Mouse (Mus musculus) liver, embryonic 13.5 days (tissue): ENCODE measurements around the gene Magi2. TPM values are rescaled to one million over a fixed set of nuclear protein-coding genes. Genes with fewer than 3 reads are reported as not detected.

Experiments
- ATAC-seq: fragments of 200-750 bp; cut with Nextera tagmentation; 2 replicates; pipeline ENCODE4 v1.8.0; 2017; ENCODE audit warnings: low read depth, mild to moderate bottlenecking, moderate number of reproducible peaks, moderate library complexity
- DNase-seq: peaks from one replicate; pipeline ENCODE4 v3.0.0; 2022
- H3K27ac ChIP-seq: fragments of 300-500 bp; sonication (generic); 2 replicates; pipeline ENCODE4 v1.5.1; 2015; ENCODE audit warnings: moderate library complexity, mild to moderate bottlenecking, inconsistent platforms
- H3K27me3 ChIP-seq: fragments of 300-500 bp; sonication (generic); 2 replicates; pipeline ENCODE4 v1.6.1; 2015; ENCODE audit warnings: mild to moderate bottlenecking, inconsistent platforms
- H3K36me3 ChIP-seq: fragments of 300-500 bp; sonication (generic); 2 replicates; pipeline ENCODE4 v1.6.1; 2015; ENCODE audit warnings: mild to moderate bottlenecking, inconsistent platforms
- H3K4me1 ChIP-seq: fragments of 300-500 bp; sonication (generic); replicated peaks from 2 replicates; pipeline ENCODE4 v1.6.1; 2015; ENCODE audit warnings: inconsistent platforms
- H3K4me2 ChIP-seq: fragments of 300-500 bp; sonication (generic); 2 replicates; pipeline ENCODE4 v1.6.1; 2015; ENCODE audit warnings: inconsistent platforms, mild to moderate bottlenecking, moderate library complexity
- H3K4me3 ChIP-seq: fragments of 300-500 bp; sonication (generic); replicated peaks from 2 replicates; pipeline ENCODE4 v1.5.1; 2015; ENCODE audit warnings: mild to moderate bottlenecking, inconsistent platforms
- H3K9ac ChIP-seq: fragments of 300-500 bp; sonication (generic); 2 replicates; pipeline ENCODE4 v1.6.1; 2015; ENCODE audit warnings: mild to moderate bottlenecking, inconsistent platforms
- H3K9me3 ChIP-seq: fragments of 300-500 bp; sonication (generic); replicated peaks from 2 replicates; pipeline ENCODE4 v1.6.1; 2016; ENCODE audit warnings: inconsistent platforms
- WGBS: fragments of 180-500 bp; shearing (Covaris S2); methylation state at CpG from one replicate; pipeline ENCODE4 v1.1.7; 2015; ENCODE audit not compliant: insufficient replicate concordance; 5-methylcytosine and 5-hydroxymethylcytosine counted together
- polyA plus RNA-seq: library from polyadenylated mRNA; unstranded; fragments of >200 nt; fragmentation: Nextera tagmentation; extraction: Ambion mirVana; gene quantifications from 2 replicates; pipeline ENCODE4 v1.2.1, GENCODE M21; 2015

Magi2 gene
- polyA plus RNA-seq, 1 experiment from 2014 or later = 0.28 TPM

GRCm38 (mm10) chr5:20580619-20581018, 1353.8 kb downstream of the Magi2 start:
- H3K4me2 ChIP-seq = no peak overlapping the region
- H3K9me3 ChIP-seq = no peaks in the 10 kb centered on the region
- H3K4me1 ChIP-seq = no peaks in the 10 kb centered on the region
- 58% methylated on average over 4 of the region's 4 CpGs for WGBS
- DNase-seq = no peak
- H3K4me3 ChIP-seq = no peak overlapping the region
- H3K27me3 ChIP-seq = 0 out of 2 replicates have a peak, but pooled peaks cover 3% of the 10 kb centered on the region
- H3K36me3 ChIP-seq = no peaks in the 10 kb centered on the region
- ATAC-seq = no peak
- no peak overlapping the region for H3K9ac ChIP-seq
- no peak overlapping the region for H3K27ac ChIP-seq

- Histone ChIP-seq H3K4me2 (no peak overlapping the region), H3K27me3 (0 out of 2 replicates have a peak, but pooled peaks cover 3% of the 10 kb centered on the region), H3K36me3 (no peaks in the 10 kb centered on the region), H3K9me3 (no peaks in the 10 kb centered on the region), H3K9ac (no peak overlapping the region), H3K4me1 (no peaks in the 10 kb centered on the region), H3K27ac (no peak overlapping the region), H3K4me3 (no peak overlapping the region)
- 59% methylated on average over 10 of the region's 10 CpGs for WGBS
- DNase-seq (no peak), ATAC-seq (no peak)
These were observed 1356.2 kb downstream of the Magi2 start for GRCm38 (mm10) chr5:20582995-20583435.

GRCm38 (mm10) chr5:20583639-20584038, 1356.8 kb downstream of the Magi2 start:
- ATAC-seq (no peak), DNase-seq (no peak)
- H3K9me3 ChIP-seq = no peaks in the 10 kb centered on the region
- H3K4me3 ChIP-seq = no peak overlapping the region
- H3K27me3 ChIP-seq = 0 out of 2 replicates have a peak, but pooled peaks cover 3% of the 10 kb centered on the region
- WGBS = 60% methylated on average over 3 of the region's 3 CpGs
- no peak overlapping the region for H3K27ac ChIP-seq
- H3K36me3 ChIP-seq = no peaks in the 10 kb centered on the region
- no peaks in the 10 kb centered on the region for H3K4me1 ChIP-seq
- H3K9ac ChIP-seq = no peak overlapping the region
- no peak overlapping the region for H3K4me2 ChIP-seq

GRCm38 (mm10) chr5:20584769-20585168, 1357.9 kb downstream of the Magi2 start:
- Histone ChIP-seq H3K27ac (no peak overlapping the region), H3K27me3 (no peaks in the 10 kb centered on the region), H3K9ac (no peak overlapping the region), H3K4me3 (no peak overlapping the region), H3K9me3 (no peaks in the 10 kb centered on the region), H3K36me3 (no peaks in the 10 kb centered on the region), H3K4me1 (no peaks in the 10 kb centered on the region), H3K4me2 (no peak overlapping the region)
- no peak for ATAC-seq
- WGBS = 70% methylated on average over 3 of the region's 3 CpGs
- no peak for DNase-seq

GRCm38 (mm10) chr5:20589731-20590130, 1362.9 kb downstream of the Magi2 start:
- H3K27ac ChIP-seq = no peak overlapping the region
- H3K4me1 ChIP-seq = no peaks in the 10 kb centered on the region
- 49% methylated on average over 3 of the region's 3 CpGs for WGBS
- no peak for DNase-seq
- no peaks in the 10 kb centered on the region for H3K36me3 ChIP-seq
- no peak overlapping the region for H3K9ac ChIP-seq
- no peak for ATAC-seq
- no peak overlapping the region for H3K4me2 ChIP-seq
- no peaks in the 10 kb centered on the region for H3K27me3 ChIP-seq
- H3K4me3 ChIP-seq = no peak overlapping the region
- no peaks in the 10 kb centered on the region for H3K9me3 ChIP-seq

GRCm38 (mm10) chr5:20598196-20598595, 1371.4 kb downstream of the Magi2 start:
- ATAC-seq (no peak), DNase-seq (no peak)
- Histone ChIP-seq H3K36me3 (no peaks in the 10 kb centered on the region), H3K4me2 (no peak overlapping the region), H3K4me3 (no peak overlapping the region), H3K27ac (no peak overlapping the region), H3K9me3 (no peaks in the 10 kb centered on the region), H3K9ac (no peak overlapping the region), H3K4me1 (no peaks in the 10 kb centered on the region), H3K27me3 (no peaks in the 10 kb centered on the region)
- WGBS = 61% methylated on average over 3 of the region's 3 CpGs

GRCm38 (mm10) chr5:20603756-20604469, 1377.1 kb downstream of the Magi2 start:
- DNase-seq (no peak), ATAC-seq (no peak)
- Histone ChIP-seq H3K9me3 (no peaks in the 10 kb centered on the region), H3K36me3 (no peaks in the 10 kb centered on the region), H3K4me3 (no peak overlapping the region), H3K27me3 (no peaks in the 10 kb centered on the region), H3K9ac (no peak overlapping the region), H3K4me2 (no peak overlapping the region), H3K27ac (no peak overlapping the region), H3K4me1 (no peaks in the 10 kb centered on the region)
- WGBS = 38% methylated on average over 7 of the region's 7 CpGs

GRCm38 (mm10) chr5:20606497-20606896, 1379.7 kb downstream of the Magi2 start:
- Histone ChIP-seq H3K9ac (no peak overlapping the region), H3K27ac (no peak overlapping the region), H3K4me3 (no peak overlapping the region), H3K4me1 (no peaks in the 10 kb centered on the region), H3K9me3 (no peaks in the 10 kb centered on the region), H3K27me3 (no peaks in the 10 kb centered on the region), H3K4me2 (no peak overlapping the region), H3K36me3 (no peaks in the 10 kb centered on the region)
- no peak for DNase-seq
- ATAC-seq = no peak
- 67% methylated on average over 5 of the region's 5 CpGs for WGBS

- DNase-seq = no peak
- Histone ChIP-seq H3K27ac (no peak overlapping the region), H3K4me3 (no peak overlapping the region), H3K36me3 (no peaks in the 10 kb centered on the region), H3K9ac (no peak overlapping the region), H3K9me3 (no peaks in the 10 kb centered on the region), H3K4me2 (no peak overlapping the region), H3K4me1 (no peaks in the 10 kb centered on the region), H3K27me3 (no peaks in the 10 kb centered on the region)
- ATAC-seq = no peak
- 54% methylated on average over 1 of the region's 1 CpGs for WGBS
These were observed 1380.7 kb downstream of the Magi2 start for GRCm38 (mm10) chr5:20607503-20607902.

- H3K27me3 ChIP-seq = no peaks in the 10 kb centered on the region
- no peak overlapping the region for H3K4me2 ChIP-seq
- no peaks in the 10 kb centered on the region for H3K4me1 ChIP-seq
- DNase-seq (no peak), ATAC-seq (no peak)
- H3K4me3 ChIP-seq = no peak overlapping the region
- no peak overlapping the region for H3K27ac ChIP-seq
- H3K9ac ChIP-seq = no peak overlapping the region
- WGBS = 75% methylated on average over 12 of the region's 12 CpGs
- no peaks in the 10 kb centered on the region for H3K9me3 ChIP-seq
- H3K36me3 ChIP-seq = no peaks in the 10 kb centered on the region
These were observed 1382.5 kb downstream of the Magi2 start for GRCm38 (mm10) chr5:20609206-20609935.

GRCm38 (mm10) chr5:20610640-20611039, 1383.8 kb downstream of the Magi2 start:
- no peak overlapping the region for H3K9ac ChIP-seq
- H3K27ac ChIP-seq = no peak overlapping the region
- H3K27me3 ChIP-seq = no peaks in the 10 kb centered on the region
- DNase-seq (no peak), ATAC-seq (no peak)
- H3K4me2 ChIP-seq = no peak overlapping the region
- no peaks in the 10 kb centered on the region for H3K9me3 ChIP-seq
- no peaks in the 10 kb centered on the region for H3K36me3 ChIP-seq
- H3K4me1 ChIP-seq = no peaks in the 10 kb centered on the region
- WGBS = 69% methylated on average over 2 of the region's 2 CpGs
- H3K4me3 ChIP-seq = no peak overlapping the region

GRCm38 (mm10) chr5:20612616-20613015, 1385.8 kb downstream of the Magi2 start:
- Histone ChIP-seq H3K36me3 (no peaks in the 10 kb centered on the region), H3K4me1 (no peaks in the 10 kb centered on the region), H3K27me3 (no peaks in the 10 kb centered on the region), H3K9ac (no peak overlapping the region), H3K4me3 (no peak overlapping the region), H3K4me2 (no peak overlapping the region), H3K9me3 (no peaks in the 10 kb centered on the region), H3K27ac (no peak overlapping the region)
- DNase-seq (no peak), ATAC-seq (no peak)
- 55% methylated on average over 9 of the region's 9 CpGs for WGBS
